Mouse (Mus musculus) CH12.LX (cell line): Measurements from ENCODE around the gene Fbrsl1. TPM values are rescaled to one million over a fixed set of nuclear protein-coding genes. Genes with fewer than 3 reads are reported as not detected.

Experiments
- DNase-seq: peaks from one replicate; pipeline ENCODE4 v3.0.0-alpha.2; 2013; ENCODE audit errors: extremely low read depth
- H3K27ac ChIP-seq: 2 replicates; pipeline ENCODE4 v1.5.1; 2012; ENCODE audit warnings: low read depth, mild to moderate bottlenecking, control low read depth, moderate library complexity; ENCODE audit not compliant: insufficient read depth
- H3K27me3 ChIP-seq: replicated peaks from 2 replicates; pipeline ENCODE3; 2012; ENCODE audit warnings: inconsistent platforms
- H3K36me3 ChIP-seq, 2 experiments: replicated peaks in 1 of 2; 2 replicates each; pipeline versions ENCODE3 to v1.6.1; 2012; ENCODE audit warnings: inconsistent platforms in 1 of 2, low read length in 1 of 2, mild to moderate bottlenecking in 1 of 2, mixed read lengths in 1 of 2, moderate library complexity in 1 of 2; ENCODE audit not compliant: control insufficient read depth in 1 of 2, insufficient read depth in 1 of 2
- H3K4me1 ChIP-seq, 2 experiments: 2 replicates each; pipeline ENCODE4 v1.6.1; 2012; ENCODE audit warnings: inconsistent platforms in 1 of 2, moderate library complexity in 1 of 2; ENCODE audit not compliant: insufficient read depth in 2 of 2, control insufficient read depth in 1 of 2
- H3K4me2 ChIP-seq: 2 replicates; pipeline ENCODE4 v1.6.1; 2012; ENCODE audit warnings: low read depth, mild to moderate bottlenecking, control low read depth; ENCODE audit not compliant: poor library complexity, insufficient read depth, severe bottlenecking
- H3K4me3 ChIP-seq, 3 experiments: fragments of 150-350 bp in 1 of 3; sonication (generic) in 1 of 3; replicated peaks in 1 of 3; 2 replicates each; pipeline versions ENCODE3 to v1.5.1; 2011 to 2012; ENCODE audit warnings: low read depth in 2 of 3, low read length in 2 of 3, mild to moderate bottlenecking in 2 of 3, moderate library complexity in 2 of 3, control low read depth in 1 of 3, improper control_type of control experiment in 1 of 3, inconsistent platforms in 1 of 3, mixed read lengths in 1 of 3; ENCODE audit not compliant: poor library complexity in 1 of 3
- H3K79me2 ChIP-seq: replicated peaks from 2 replicates; pipeline ENCODE4 v1.6.1; 2012; ENCODE audit warnings: mild to moderate bottlenecking, moderate library complexity; ENCODE audit not compliant: control insufficient read depth, poor library complexity, insufficient read depth, severe bottlenecking; ENCODE audit errors: extremely low read depth
- H3K9ac ChIP-seq: 2 replicates; pipeline ENCODE4 v1.6.1; 2012; ENCODE audit warnings: low read depth, mild to moderate bottlenecking, control low read depth, moderate library complexity; ENCODE audit not compliant: insufficient read depth
- H3K9me3 ChIP-seq: replicated peaks from 2 replicates; pipeline ENCODE3; 2012; ENCODE audit warnings: low read length, inconsistent platforms, mixed read lengths
- BHLHE40 ChIP-seq: IDR thresholded peaks from 2 replicates; pipeline ENCODE4 v1.6.1; 2011; ENCODE audit warnings: mild to moderate bottlenecking, low read depth, low read length, improper control_type of control experiment
- CHD1 ChIP-seq: IDR thresholded peaks from 2 replicates; pipeline ENCODE4 v1.6.1; 2012; ENCODE audit warnings: low read depth, low read length, improper control_type of control experiment, inconsistent platforms
- CHD2 ChIP-seq: IDR thresholded peaks from 2 replicates; pipeline ENCODE4 v1.6.1; 2011; ENCODE audit warnings: low read length, improper control_type of control experiment
- E2F4 ChIP-seq: IDR thresholded peaks from 2 replicates; pipeline ENCODE4 v1.6.1; 2011; ENCODE audit warnings: low read depth, low read length, improper control_type of control experiment; ENCODE audit not compliant: insufficient replicate concordance
- ELF1 ChIP-seq: IDR thresholded peaks from 2 replicates; pipeline ENCODE4 v1.6.1; 2014; ENCODE audit warnings: low read depth, mild to moderate bottlenecking, inconsistent platforms, low read length, improper control_type of control experiment
- EP300 ChIP-seq: IDR thresholded peaks from 2 replicates; pipeline ENCODE4 v1.6.1; 2011; ENCODE audit warnings: low read length, improper control_type of control experiment
- ETS1 ChIP-seq: conservative IDR thresholded peaks from 2 replicates; pipeline ENCODE4 v1.6.1; 2012; ENCODE audit warnings: low read depth, mild to moderate bottlenecking, inconsistent platforms, low read length, improper control_type of control experiment, moderate library complexity
- GABPA ChIP-seq: IDR thresholded peaks from 2 replicates; pipeline ENCODE4 v1.6.1; 2012; ENCODE audit warnings: low read depth, low read length, improper control_type of control experiment, inconsistent platforms; ENCODE audit not compliant: insufficient replicate concordance
- JUN ChIP-seq: IDR thresholded peaks from 2 replicates; pipeline ENCODE4 v1.6.1; 2011; ENCODE audit warnings: low read depth, mild to moderate bottlenecking, low read length, improper control_type of control experiment, moderate library complexity; ENCODE audit not compliant: insufficient read depth
- JUND ChIP-seq: conservative IDR thresholded peaks from 2 replicates; pipeline ENCODE4 v1.6.1; 2011; ENCODE audit warnings: low read depth, low read length, improper control_type of control experiment
- KAT2A ChIP-seq: IDR thresholded peaks from 2 replicates; pipeline ENCODE4 v1.6.1; 2012; ENCODE audit warnings: low read length, improper control_type of control experiment, inconsistent platforms; ENCODE audit not compliant: insufficient replicate concordance
- MAFK ChIP-seq: IDR thresholded peaks from 2 replicates; pipeline ENCODE4 v1.6.1; 2011; ENCODE audit warnings: low read length, improper control_type of control experiment; ENCODE audit not compliant: insufficient replicate concordance
- MAX ChIP-seq: IDR thresholded peaks from 2 replicates; pipeline ENCODE4 v1.6.1; 2011; ENCODE audit warnings: low read length, improper control_type of control experiment
- MEF2A ChIP-seq: IDR thresholded peaks from 2 replicates; pipeline ENCODE4 v1.6.1; 2014; ENCODE audit warnings: low read depth, mild to moderate bottlenecking, inconsistent platforms, low read length, improper control_type of control experiment, borderline replicate concordance
- MXI1 ChIP-seq: IDR thresholded peaks from 2 replicates; pipeline ENCODE4 v1.6.1; 2011; ENCODE audit warnings: mild to moderate bottlenecking, low read depth, low read length, improper control_type of control experiment
- MYC ChIP-seq: IDR thresholded peaks from 2 replicates; pipeline ENCODE4 v1.6.1; 2011; ENCODE audit warnings: low read depth, mild to moderate bottlenecking, improper control_type of control experiment, low read length
- PAX5 ChIP-seq: IDR thresholded peaks from 2 replicates; pipeline ENCODE4 v1.6.1; 2012; ENCODE audit warnings: low read length, inconsistent platforms, mixed read lengths
- POLR2A ChIP-seq: IDR thresholded peaks from 2 replicates; pipeline ENCODE4 v1.6.1; 2011; ENCODE audit warnings: low read depth, mild to moderate bottlenecking, improper control_type of control experiment, low read length
- POLR2AphosphoS2 ChIP-seq: IDR thresholded peaks from 2 replicates; pipeline ENCODE4 v1.6.1; 2011; ENCODE audit warnings: low read depth, low read length, improper control_type of control experiment
- SIN3A ChIP-seq: IDR thresholded peaks from 2 replicates; pipeline ENCODE4 v1.6.1; 2012; ENCODE audit warnings: low read length, improper control_type of control experiment, inconsistent platforms
- TCF12 ChIP-seq: IDR thresholded peaks from 2 replicates; pipeline ENCODE4 v1.6.1; 2014; ENCODE audit warnings: low read depth, mild to moderate bottlenecking, inconsistent platforms, low read length, improper control_type of control experiment
- UBTF ChIP-seq: IDR thresholded peaks from 2 replicates; pipeline ENCODE4 v1.6.1; 2012; ENCODE audit warnings: low read depth, mild to moderate bottlenecking, inconsistent platforms, low read length, improper control_type of control experiment, moderate library complexity
- USF2 ChIP-seq: conservative IDR thresholded peaks from 2 replicates; pipeline ENCODE4 v1.6.1; 2011; ENCODE audit warnings: low read depth, low read length, improper control_type of control experiment
- ZC3H11A ChIP-seq: IDR thresholded peaks from 2 replicates; pipeline ENCODE4 v1.6.1; 2012; ENCODE audit warnings: low read depth, mild to moderate bottlenecking, inconsistent platforms, low read length, improper control_type of control experiment
- ZMIZ1 ChIP-seq: IDR thresholded peaks from 2 replicates; pipeline ENCODE4 v1.6.1; 2012; ENCODE audit warnings: low read depth, mild to moderate bottlenecking, inconsistent platforms, low read length, improper control_type of control experiment
- dilution Hi-C: fragments of 300-500 bp; cut with MboI; formaldehyde crosslinking; loops from 2 replicates; pipeline ENCODE4 v1.14.3; 2020; ENCODE audit warnings: low sequenced_read_pairs; ENCODE audit not compliant: extremely low pct_unique_long_range_greater_than_20kb, extremely low pct_ligation_motif_present
- in situ Hi-C: fragments of 300-500 bp; cut with MboI; formaldehyde crosslinking; loops from 3 replicates; pipeline ENCODE4 v1.14.3; 2019; ENCODE audit warnings: low sequenced_read_pairs, low pct_ligation_motif_present, low pct_unique_long_range_greater_than_20kb, mixed read lengths
- polyA plus RNA-seq: library from polyadenylated mRNA; unstranded; fragments of >175 nt; gene quantifications from 2 replicates; pipeline ENCODE4 v1.2.1, GENCODE M21; 2012; ENCODE audit warnings: low read depth; ENCODE audit not compliant: insufficient read length
- total RNA-seq, 2 experiments: library from RNA; depleted of rRNA; stranded (reverse); fragments of 300-350 nt in 1 of 2; fragments of >200 nt in 1 of 2; gene quantifications; 2 replicates each; pipeline ENCODE4 v1.2.3; 2012 to 2014

Gene Fbrsl1
- total and polyA plus RNA-seq, 3 experiments: 3.0 to 32.0 (median 9.8) TPM

- H3K4me2 ChIP-seq: peak overlapping the region; percentile 67
- in situ Hi-C loops (no loop called here), dilution Hi-C loops (no loop called here)
- peaks cover 2% of the 10 kb centered on the region for H3K9me3 ChIP-seq
- H3K4me3 ChIP-seq: no peak overlapping the region
- peak overlapping the region; percentile 26; the same call in 1 of the 2 replicates for H3K27ac ChIP-seq
- TF ChIP-seq CHD2: peak; percentile 15; the same call in 1 of the 2 replicates
- no peak for TF ChIP-seq CHD1
- TF ChIP-seq MXI1: no peak
- TF ChIP-seq ZMIZ1: no peak
- no peak for TF ChIP-seq GABPA
- peak; percentile 12; the same call in 1 of the 2 replicates for TF ChIP-seq BHLHE40
- TF ChIP-seq POLR2AphosphoS2: no peak
- peak; percentile 19; the same call in 1 of the 2 replicates for TF ChIP-seq MEF2A
- TF ChIP-seq POLR2A: no peak
- no peak for TF ChIP-seq USF2
- no peak for TF ChIP-seq ZC3H11A
- TF ChIP-seq KAT2A: 0 out of 2 replicates have a peak, but pooled peaks have one; percentile 20
- peak; percentile 34; the same call in 1 of the 2 replicates for TF ChIP-seq ETS1
- TF ChIP-seq SIN3A: 0 out of 2 replicates have a peak, but pooled peaks have one; percentile 28
- TF ChIP-seq TCF12: peak; percentile 21; the same call in 1 of the 2 replicates
- TF ChIP-seq, all 38 proteins: peak for 7
- Histone ChIP-seq H3K4me1 (peaks cover 24 to 60% of the 10 kb centered on the region in 2 experiments), H3K79me2 (no peaks in the 10 kb centered on the region), H3K36me3 (peaks cover 0 to 13% of the 10 kb centered on the region in 2 experiments), H3K9ac (no peak overlapping the region), H3K27me3 (no peaks in the 10 kb centered on the region)
- peak; percentile 33 for DNase-seq
These were observed 57.7 kb downstream of the Fbrsl1 start for GRCm38 (mm10) chr5:110390631-110391030.

DNA sequence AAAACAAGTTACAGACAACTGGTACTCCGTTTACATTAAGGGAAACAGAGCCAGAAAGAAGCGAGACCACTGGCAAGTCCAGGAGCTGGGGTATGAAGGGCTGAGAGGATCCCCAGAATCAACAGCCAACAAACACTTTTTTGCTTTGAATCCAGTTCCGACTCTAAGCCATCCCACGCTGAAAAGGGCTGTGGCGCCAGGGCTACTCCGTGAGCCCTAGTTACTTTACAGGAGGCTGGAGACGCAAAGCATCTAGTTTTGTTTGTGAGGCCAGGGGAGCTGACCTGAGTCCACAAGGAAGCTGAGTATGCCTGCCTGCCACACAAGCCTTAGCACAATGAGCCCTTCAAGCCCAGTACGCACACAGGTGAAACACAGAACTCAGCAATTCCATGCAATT is 61.0 kb downstream of the Fbrsl1 start:
- Histone ChIP-seq H3K27me3 (no peaks in the 10 kb centered on the region), H3K4me1 (peaks cover 24 to 49% of the 10 kb centered on the region in 2 experiments)
- no peak for TF ChIP-seq JUND
- TF ChIP-seq EP300: no peak
- no peak for TF ChIP-seq MAX
- TF ChIP-seq PAX5: no peak
- no peak for TF ChIP-seq MXI1
- no peak for TF ChIP-seq MAFK
- no peak for TF ChIP-seq JUN
- TF ChIP-seq E2F4: no peak
- no peak for TF ChIP-seq MYC
- no peak for TF ChIP-seq ELF1
- TF ChIP-seq UBTF: no peak
- TF ChIP-seq, all 38 proteins: peak for 0
- H3K4me2 ChIP-seq: no peak overlapping the region
- dilution Hi-C loops (no loop called here), in situ Hi-C loops (no loop called here)
- peaks cover 0 to 13% of the 10 kb centered on the region in 2 experiments for H3K36me3 ChIP-seq
- H3K9ac ChIP-seq: no peak overlapping the region
- peaks cover 2% of the 10 kb centered on the region for H3K9me3 ChIP-seq
- H3K4me3 ChIP-seq: no peak overlapping the region
- DNase-seq: no peak
- H3K27ac ChIP-seq: no peak overlapping the region
- H3K79me2 ChIP-seq: no peaks in the 10 kb centered on the region
